ENCODE assay signal across 8 mouse cellular contexts in genomic region chr5:24426556-24427284, GRCm38 (mm10). TPM values are rescaled to one million over a fixed set of nuclear protein-coding genes. Genes with fewer than 3 reads are reported as not detected.
DNase-seq lines count a peak whose midpoint lies in the region; ATAC-seq and TF ChIP-seq lines count a peak whose summit lies in the region.

No protein-coding gene starts in this region.

- peaks cover 38% of the 10 kb centered on the region for H3K27me3 ChIP-seq in E14TG2a.4 (ENCODE audit: insufficient read depth, low read length)
- H3K27me3 ChIP-seq in heart, postnatal 0 days (ENCODE audit: control insufficient read depth, insufficient read depth, low read length) = no peaks in the 10 kb centered on the region
- H3K27me3 ChIP-seq in lung, postnatal 0 days (replicated peaks; ENCODE audit: insufficient read depth, low read length) = no peaks in the 10 kb centered on the region

- H3K4me2 ChIP-seq in heart, postnatal 0 days (ENCODE audit: low read depth, low read length) = peak overlapping the region; percentile 77
- peak overlapping the region; percentile 81 for H3K4me2 ChIP-seq in lung, postnatal 0 days (replicated peaks; ENCODE audit: low read depth, low read length)

- no peak for TF ChIP-seq EP300 in heart, postnatal 0 days (IDR thresholded peaks at IDR 0.05; ENCODE audit: low read depth)
- no peak for TF ChIP-seq EP300 in lung, postnatal 0 days (IDR thresholded peaks at IDR 0.05)

- TF ChIP-seq CTCF in gastrocnemius, adult 2 months (IDR thresholded peaks at IDR 0.05) = no peak
- TF ChIP-seq CTCF in E14TG2a.4 (conservative IDR thresholded peaks at IDR 0.05; ENCODE audit: low read length) = no peak
- TF ChIP-seq CTCF in heart, postnatal 0 days (IDR thresholded peaks at IDR 0.05; ENCODE audit: low read depth) = no peak
- no peak for TF ChIP-seq CTCF in lung, postnatal 0 days (IDR thresholded peaks at IDR 0.05)

- ATAC-seq in heart, postnatal 0 days (ENCODE audit: insufficient read depth, low read depth) = no peak
- no peak for ATAC-seq in lung, postnatal 0 days

- no peak for DNase-seq in gastrocnemius, adult 2 months
- DNase-seq in gastrocnemius, postnatal 10 days = no peak
- peak; percentile 31 for DNase-seq in heart, postnatal 0 days (ENCODE audit: low spot score)
- DNase-seq in lung, postnatal 0 days (ENCODE audit: low spot score) = peak; percentile 37
- DNase-seq in embryo, embryonic 11 days = no peak
- DNase-seq in ovary, postnatal 36 days (ENCODE audit: low spot score) = no peak
- DNase-seq in layer of hippocampus, postnatal 10 days (ENCODE audit: low spot score in 2 of 2) = no peak

- WGBS in heart, postnatal 0 days = 26% methylated on average over 9 of the region's 9 CpGs
- WGBS in lung, postnatal 0 days = 14% methylated on average over 9 of the region's 9 CpGs

- peak overlapping the region; percentile 78 for H3K4me3 ChIP-seq in gastrocnemius, adult 2 months
- peak overlapping the region; percentile 81 for H3K4me3 ChIP-seq in E14TG2a.4 (replicated peaks; ENCODE audit: low read length)
- H3K4me3 ChIP-seq in heart, postnatal 0 days (ENCODE audit: low read depth, low read length) = peak overlapping the region; percentile 72; the same call in 1 of the 2 replicates
- peak overlapping the region; percentile 74; the same call in 1 of the 2 replicates for H3K4me3 ChIP-seq in lung, postnatal 0 days (ENCODE audit: low read depth, low read length)

- peaks cover 7% of the 10 kb centered on the region for H3K9me3 ChIP-seq in E14TG2a.4 (ENCODE audit: low read length)
- no peaks in the 10 kb centered on the region for H3K9me3 ChIP-seq in heart, postnatal 0 days (replicated peaks; ENCODE audit: control insufficient read depth, low read length)
- no peaks in the 10 kb centered on the region for H3K9me3 ChIP-seq in lung, postnatal 0 days (ENCODE audit: low read length)

- intact Hi-C loops in gastrocnemius, adult 2 months (cut with DNase I) = loop anchor here (2.0 kb wide), 1 partner anchor 18 kb away; the partner anchor contains the start of gene Fastk

- H3K27ac ChIP-seq in gastrocnemius, adult 2 months = peak overlapping the region; percentile 97; the same call in 1 of the 2 replicates
- no peak overlapping the region for H3K27ac ChIP-seq in heart, postnatal 0 days (ENCODE audit: low read depth)
- H3K27ac ChIP-seq in lung, postnatal 0 days (ENCODE audit: low read length) = peak overlapping the region; percentile 21; the same call in 1 of the 2 replicates

- H3K9ac ChIP-seq in heart, postnatal 0 days (replicated peaks; ENCODE audit: low read depth, low read length) = no peak overlapping the region
- H3K9ac ChIP-seq in lung, postnatal 0 days (replicated peaks; ENCODE audit: low read depth) = no peak overlapping the region

- H3K4me1 ChIP-seq in E14TG2a.4 (replicated peaks; ENCODE audit: low read depth, low read length) = peaks cover 63% of the 10 kb centered on the region
- H3K4me1 ChIP-seq in heart, postnatal 0 days (ENCODE audit: control insufficient read depth, insufficient read depth) = peaks cover 24% of the 10 kb centered on the region
- H3K4me1 ChIP-seq in lung, postnatal 0 days (ENCODE audit: insufficient read depth, low read depth, low read length) = peaks cover 31% of the 10 kb centered on the region

- H3K36me3 ChIP-seq in E14TG2a.4 (ENCODE audit: insufficient read depth, low read length) = peaks cover 26% of the 10 kb centered on the region
- H3K36me3 ChIP-seq in heart, postnatal 0 days (replicated peaks; ENCODE audit: control insufficient read depth, insufficient read depth, low read length) = peaks cover 29% of the 10 kb centered on the region
- H3K36me3 ChIP-seq in lung, postnatal 0 days (ENCODE audit: insufficient read depth, low read length) = peaks cover 20% of the 10 kb centered on the region

RNA-seq across cellular contexts. Expression of gene Slc4a2, which starts 3.1 kb away (rescaled TPM):
- 10 to 100 TPM; 14.4 to 16.7 TPM for total RNA-seq in gastrocnemius, adult 2 months (2021)
- total RNA-seq in gastrocnemius, postnatal 10 days (2021) = 10 to 100 TPM; 26.2 to 39.8 TPM
- total RNA-seq in heart, postnatal 0 days (2014; rRNA removed; ENCODE audit: low replicate concordance) = 74.9 and 110 TPM in 2 replicates
- 20.8 and 21.5 TPM in 2 replicates for polyA plus RNA-seq in heart, postnatal 0 days (2015; fragmentation: Nextera tagmentation; extraction: Ambion mirVana)
- 28.9 and 35.0 TPM in 2 replicates for polyA plus RNA-seq in lung, postnatal 0 days (2015; fragmentation: Nextera tagmentation; extraction: Ambion mirVana)
- total RNA-seq in layer of hippocampus, postnatal 10 days (2021) = 10 to 100 TPM; 22.0 to 33.7 TPM

RNA-seq across cellular contexts. Expression of gene Cdk5, which starts 3.4 kb away (rescaled TPM):
- total RNA-seq in gastrocnemius, adult 2 months (2021) = 10 to 100 TPM; 10.6 to 11.8 TPM
- total RNA-seq in gastrocnemius, postnatal 10 days (2021) = 10 to 100 TPM; 15.5 to 17.5 TPM
- total RNA-seq in heart, postnatal 0 days (2014; rRNA removed; ENCODE audit: low replicate concordance) = 17.3 and 21.6 TPM in 2 replicates
- polyA plus RNA-seq in heart, postnatal 0 days (2015; fragmentation: Nextera tagmentation; extraction: Ambion mirVana) = 30.9 and 32.2 TPM in 2 replicates
- polyA plus RNA-seq in lung, postnatal 0 days (2015; fragmentation: Nextera tagmentation; extraction: Ambion mirVana) = 31.1 and 31.6 TPM in 2 replicates
- 100 to 1,000 TPM; 127 to 133 TPM for total RNA-seq in layer of hippocampus, postnatal 10 days (2021)

RNA-seq across cellular contexts. Expression of gene Asic3, which starts 13.5 kb away (rescaled TPM):
- under 1 TPM; 0.47 to 0.54 TPM for total RNA-seq in gastrocnemius, adult 2 months (2021)
- total RNA-seq in gastrocnemius, postnatal 10 days (2021) = under 1 TPM; 0.12 to 0.36 TPM
- total RNA-seq in heart, postnatal 0 days (2014; rRNA removed; ENCODE audit: low replicate concordance) = not detected in 2 replicates
- 0.08 and 0.10 TPM in 2 replicates for polyA plus RNA-seq in heart, postnatal 0 days (2015; fragmentation: Nextera tagmentation; extraction: Ambion mirVana)
- 0.07 and 0.29 TPM in 2 replicates for polyA plus RNA-seq in lung, postnatal 0 days (2015; fragmentation: Nextera tagmentation; extraction: Ambion mirVana)
- total RNA-seq in layer of hippocampus, postnatal 10 days (2021) = not detected

RNA-seq across cellular contexts. Expression of gene Fastk, which starts 18.4 kb away (rescaled TPM):
- total RNA-seq in gastrocnemius, adult 2 months (2021) = 100 to 1,000 TPM; 163 to 214 TPM
- 100 to 1,000 TPM; 124 to 142 TPM for total RNA-seq in gastrocnemius, postnatal 10 days (2021)
- total RNA-seq in heart, postnatal 0 days (2014; rRNA removed; ENCODE audit: low replicate concordance) = 368 and 470 TPM in 2 replicates
- 219 and 223 TPM in 2 replicates for polyA plus RNA-seq in heart, postnatal 0 days (2015; fragmentation: Nextera tagmentation; extraction: Ambion mirVana)
- polyA plus RNA-seq in lung, postnatal 0 days (2015; fragmentation: Nextera tagmentation; extraction: Ambion mirVana) = 58.4 and 65.1 TPM in 2 replicates
- 100 to 1,000 TPM in 1 of 2 experiments, 10 to 100 TPM in 1; 87.4 to 111 TPM for total RNA-seq in layer of hippocampus, postnatal 10 days (2021)

RNA-seq across cellular contexts. Expression of gene Tmub1, which starts 20.9 kb away (rescaled TPM):
- 10 to 100 TPM; 18.1 to 22.2 TPM for total RNA-seq in gastrocnemius, adult 2 months (2021)
- 1 to 10 TPM; 9.0 to 9.9 TPM for total RNA-seq in gastrocnemius, postnatal 10 days (2021)
- total RNA-seq in heart, postnatal 0 days (2014; rRNA removed; ENCODE audit: low replicate concordance) = 30.8 and 36.7 TPM in 2 replicates
- 16.5 and 17.3 TPM in 2 replicates for polyA plus RNA-seq in heart, postnatal 0 days (2015; fragmentation: Nextera tagmentation; extraction: Ambion mirVana)
- 16.6 and 17.7 TPM in 2 replicates for polyA plus RNA-seq in lung, postnatal 0 days (2015; fragmentation: Nextera tagmentation; extraction: Ambion mirVana)
- 10 to 100 TPM; 24.1 to 26.4 TPM for total RNA-seq in layer of hippocampus, postnatal 10 days (2021)

Comparison
In these comparisons a context has a peak if more than half of its experiments do, and no peak if none do; other contexts are left out.
1. DNase-seq: peak in heart, postnatal 0 days (single experiment) and lung, postnatal 0 days (single experiment); none in gastrocnemius, adult 2 months (single experiment), gastrocnemius, postnatal 10 days (single experiment), embryo, embryonic 11 days (single experiment), ovary, postnatal 36 days (single experiment) and layer of hippocampus, postnatal 10 days (0 of 2).
2. Peak in every context shown above with its lines, with median percentiles within 50 percentile points of each other: H3K4me3 ChIP-seq.